Mouse (Mus musculus): ENCODE data around the gene Rpgr. TPM values are rescaled to one million over a fixed set of nuclear protein-coding genes. Genes with fewer than 3 reads are reported as not detected.

Rpgr gene
- total RNA-seq, 4 experiments from 2014 or later, result 19.8 to 22.8 (median 21.9) TPM

DNA sequence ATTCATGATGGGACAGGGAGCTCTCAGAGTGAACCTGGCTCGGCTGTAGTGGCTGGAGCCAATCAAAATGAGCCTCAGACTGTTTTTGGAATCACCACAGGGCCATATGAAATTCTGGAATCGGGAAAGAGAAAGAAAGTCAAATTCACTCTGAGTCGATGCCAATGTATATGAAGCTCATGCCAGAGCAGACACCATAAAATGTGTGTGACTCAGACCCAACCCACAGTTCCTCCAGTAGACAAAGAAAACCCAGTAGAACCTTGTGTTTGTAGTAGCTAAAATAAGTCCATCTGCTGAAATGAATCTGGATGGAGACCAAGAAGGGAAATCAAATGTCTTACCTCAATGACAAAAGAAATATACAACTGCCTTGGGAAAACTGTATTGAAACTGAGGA is 142.8 kb downstream of the Rpgr start:
- DNase-seq (ENCODE audit: low spot score in 2 of 2), result no peak

DNA sequence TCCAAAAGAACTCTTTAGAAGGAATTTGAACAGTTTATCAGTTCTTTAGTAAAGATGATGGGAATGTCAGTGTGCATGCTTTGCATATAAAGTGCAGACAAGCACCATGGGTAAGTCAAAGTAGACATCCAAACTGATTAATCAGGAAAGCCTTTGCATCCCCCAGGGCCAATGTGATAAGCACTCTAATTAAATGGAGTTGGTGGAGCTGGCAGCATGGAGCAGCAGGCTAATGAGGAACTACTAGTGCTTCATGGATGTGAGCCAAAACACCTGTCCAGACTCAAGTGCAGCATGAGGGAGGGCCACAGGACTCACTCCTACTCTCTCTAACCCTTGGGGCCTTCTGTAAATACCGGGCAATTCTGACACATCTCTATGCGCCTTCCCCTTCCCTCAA is 145.2 kb downstream of the Rpgr start:
- no peak for DNase-seq (ENCODE audit: low spot score in 2 of 2)

DNA sequence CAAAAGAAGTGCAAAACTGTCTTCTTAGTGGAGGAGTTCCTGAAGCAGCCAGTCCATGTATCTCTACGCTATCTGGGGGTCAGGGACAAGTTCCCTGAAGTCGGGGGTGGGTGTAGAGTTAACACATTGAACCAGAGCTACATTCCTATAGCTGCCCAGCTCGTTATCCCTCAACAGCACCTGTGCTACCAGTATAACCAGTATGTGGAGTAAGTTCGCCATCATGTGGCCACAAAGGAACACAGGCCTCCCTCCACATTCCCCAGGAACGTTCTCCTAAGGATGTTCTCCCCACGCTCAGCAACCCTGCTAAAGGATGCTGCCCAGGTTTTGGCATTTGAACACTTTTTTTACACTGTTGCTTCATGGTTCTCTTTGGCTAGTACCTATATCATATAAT is 146.0 kb downstream of the Rpgr start:
- peak in 1 of 2 experiments; percentile 2 for DNase-seq (ENCODE audit: low spot score in 2 of 2)

DNA sequence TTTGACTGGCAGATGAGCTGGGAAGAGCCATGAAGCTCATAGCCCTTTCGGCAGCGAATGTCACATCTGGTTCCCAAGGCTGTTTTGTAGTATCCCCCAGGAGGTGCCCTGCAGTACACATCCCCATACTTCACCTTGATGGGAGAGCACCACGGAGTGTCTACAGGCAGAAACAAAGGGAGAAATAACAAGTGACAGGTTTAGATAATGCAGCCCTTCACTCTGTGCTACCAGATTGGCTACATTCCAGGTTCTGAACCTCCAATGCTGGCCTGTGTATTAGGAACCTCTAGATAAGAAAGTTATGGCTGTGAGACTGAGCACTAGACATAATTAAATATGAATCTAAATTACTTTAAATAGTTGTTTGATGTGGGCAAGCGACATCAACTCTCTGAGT is 147.3 kb downstream of the Rpgr start:
- DNase-seq (ENCODE audit: low spot score in 2 of 2), result no peak

DNA sequence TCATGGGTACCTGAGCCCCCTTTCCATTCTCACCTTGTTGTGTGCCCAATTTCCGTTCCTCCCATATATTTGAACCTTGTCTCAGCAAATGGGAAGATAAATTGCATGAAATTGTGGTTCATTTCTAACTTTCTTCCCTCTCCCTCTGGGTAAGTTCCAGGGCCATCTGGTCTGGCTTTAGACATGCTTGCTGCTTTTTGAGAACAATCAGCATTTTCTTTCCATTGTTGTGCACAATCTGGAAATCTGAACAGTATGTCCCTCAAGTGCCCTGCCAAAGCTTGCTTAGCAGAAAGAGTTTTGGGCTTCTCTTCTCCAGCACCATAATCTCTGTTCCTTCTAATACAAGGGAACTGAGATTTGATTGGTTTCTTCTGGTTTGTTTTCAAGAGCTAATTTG is 152.9 kb downstream of the Rpgr start:
- DNase-seq (ENCODE audit: low spot score in 2 of 2), result no peak

DNA sequence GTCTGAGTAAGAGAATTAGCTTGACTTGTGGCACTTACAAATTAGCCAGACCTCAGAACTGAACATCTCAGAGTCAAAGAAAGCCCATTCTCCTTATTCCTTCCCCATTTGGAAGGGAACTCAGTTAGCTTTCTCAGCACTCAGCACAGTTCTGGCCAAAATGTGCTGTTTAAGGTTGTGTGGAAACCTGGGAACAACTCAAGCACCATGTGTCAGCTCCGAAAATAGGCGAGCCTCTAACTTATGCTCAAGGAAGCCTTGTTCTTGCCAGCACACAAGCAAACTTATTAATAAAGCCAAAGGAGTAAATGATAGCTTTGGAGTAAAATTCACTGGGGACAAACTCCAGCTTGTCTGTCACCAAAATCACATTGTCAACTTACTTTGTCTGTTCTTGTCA is 153.4 kb downstream of the Rpgr start:
- DNase-seq (ENCODE audit: low spot score in 2 of 2), result no peak

DNA sequence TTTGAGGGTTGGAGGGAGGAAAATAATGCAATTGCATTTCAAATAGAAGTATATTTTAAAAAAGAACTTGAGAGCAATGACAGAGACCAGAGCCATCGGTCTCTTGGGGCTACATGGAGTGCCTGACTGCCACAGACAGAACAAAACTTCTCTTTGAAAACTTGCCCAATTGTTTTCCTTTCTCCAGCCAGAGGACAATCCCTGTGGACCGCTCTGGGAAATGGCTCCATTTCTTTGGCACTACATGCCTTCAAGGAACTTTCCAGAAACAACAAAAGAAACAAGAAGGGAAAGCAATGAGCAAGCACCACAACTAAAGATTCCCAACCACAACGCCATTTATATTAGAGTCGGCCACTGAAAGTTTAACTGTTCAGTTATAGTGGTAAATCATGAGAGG is 154.5 kb downstream of the Rpgr start:
- no peak for DNase-seq (ENCODE audit: low spot score in 2 of 2)

DNA sequence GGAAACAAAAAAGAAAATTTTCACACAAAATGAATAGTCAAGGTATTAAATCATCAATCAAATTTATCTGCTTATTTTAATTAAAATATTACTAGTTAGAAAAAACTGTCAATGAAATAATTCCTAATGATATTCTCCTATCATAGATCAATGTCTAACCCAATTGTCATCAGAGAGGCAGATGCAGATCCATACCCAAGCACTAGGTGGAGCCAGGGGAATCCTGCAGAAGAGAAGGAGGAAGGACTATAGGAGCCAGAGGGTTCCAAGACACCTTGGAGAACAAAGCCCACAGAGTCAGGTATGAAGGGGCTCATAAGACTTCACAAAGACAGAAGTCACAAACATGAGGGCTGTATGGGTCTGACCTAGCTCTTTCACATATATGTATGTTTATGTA is 182.1 kb downstream of the Rpgr start:
- no peak for DNase-seq (ENCODE audit: low spot score in 2 of 2)

Other genes starting within 250 kb of the Rpgr start
- under 1 TPM; 0.27 to 0.76 (median 0.43) TPM for gene Srpx, start 99.2 kb downstream of the Rpgr start, total RNA-seq (2022)
- not detected for gene Otc, start 35.4 kb upstream of the Rpgr start, total RNA-seq (2022)

Data from left cerebral cortex, adult 8-10 months (tissue).